Mouse (Mus musculus) frontal cortex, adult (tissue): ENCODE data around the gene Cinp.

Experiments
- ATAC-seq: cut with Nextera tagmentation; 2 replicates; pipeline ENCODE4 v1.9.2; 2017; ENCODE audit warnings: mild to moderate bottlenecking, moderate library complexity, mixed read lengths; ENCODE audit not compliant: low TSS enrichment

Cinp gene

DNA sequence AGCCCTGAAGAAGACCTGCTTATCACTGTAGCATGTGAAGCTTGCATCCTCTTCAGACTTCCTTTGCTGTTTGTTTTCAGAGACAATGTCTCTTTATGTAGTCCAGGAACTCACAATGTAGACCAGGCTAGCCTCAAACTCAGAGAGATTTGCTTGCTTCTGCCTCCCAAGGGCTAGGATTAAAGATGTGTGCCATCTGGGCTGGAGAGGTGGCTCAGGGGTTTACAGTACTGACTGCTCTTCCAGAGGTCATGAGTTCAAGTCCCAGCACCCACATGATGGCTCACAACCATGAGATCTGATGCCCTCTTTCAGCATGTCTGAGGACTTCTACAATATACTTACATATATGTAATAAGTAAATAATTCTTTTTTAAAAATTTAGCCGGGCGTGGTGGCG is 53.8 kb downstream of the Cinp start:
- no peak for ATAC-seq

DNA sequence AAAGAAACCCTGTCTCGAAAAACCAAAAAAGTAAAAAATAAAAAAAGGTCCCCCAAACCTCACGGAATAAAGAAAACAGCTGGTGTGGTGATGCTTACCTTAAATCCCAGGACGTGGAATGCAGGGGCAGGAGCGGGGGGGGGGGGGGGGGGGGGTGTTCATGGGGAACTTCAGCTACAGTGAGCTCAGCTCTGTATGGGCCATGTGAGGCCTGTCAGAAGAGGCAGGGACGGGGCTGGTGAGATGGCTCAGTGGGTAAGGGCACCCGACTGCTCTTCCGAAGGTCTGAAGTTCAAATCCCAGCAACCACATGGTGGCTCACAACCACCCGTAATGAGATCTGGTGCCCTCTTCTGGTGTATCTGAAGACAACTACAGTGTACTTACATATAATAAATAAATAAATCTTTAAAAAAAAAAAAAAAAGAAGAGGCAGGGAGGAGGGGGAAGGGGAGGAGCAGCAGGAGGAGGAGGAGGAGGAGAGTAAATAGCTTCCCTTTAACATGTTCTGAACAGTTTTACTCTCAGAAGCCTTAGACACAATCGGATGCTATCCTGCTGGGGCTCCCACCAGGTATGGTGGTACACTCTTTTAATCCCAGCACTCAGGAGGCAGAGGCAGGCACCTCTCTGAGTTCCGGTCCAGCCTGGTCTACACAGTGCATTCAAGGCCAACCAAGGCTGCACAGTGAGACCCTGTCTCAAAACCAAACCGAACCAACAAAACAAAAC is 58.5 kb downstream of the Cinp start:
- ATAC-seq = no peak

DNA sequence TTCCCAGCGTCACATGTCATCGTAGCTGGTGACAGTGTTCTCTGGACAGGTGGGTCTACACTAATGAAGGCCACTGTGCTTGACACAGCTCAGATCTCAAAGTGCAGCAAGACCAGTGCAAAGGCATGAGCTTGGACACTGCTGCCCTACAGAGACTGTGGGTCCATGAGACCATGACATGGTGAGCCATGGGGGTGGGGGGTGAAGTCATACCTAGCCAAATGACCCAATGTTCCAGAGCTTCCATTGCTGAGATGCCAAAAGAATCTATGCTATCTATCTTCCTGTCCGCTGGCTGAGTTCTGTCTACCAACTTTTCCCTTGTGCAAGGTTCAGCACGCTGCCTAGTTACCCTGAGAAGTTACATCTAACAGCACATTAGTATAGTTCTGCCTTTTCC is 60.0 kb downstream of the Cinp start:
- ATAC-seq = no peak
